Mouse (Mus musculus) liver, adult 2 months (tissue): ENCODE measurements around the gene Psmb10.

Source experiments
- CTCF ChIP-seq: fragments of 200-500 bp; IDR thresholded peaks from 2 replicates; pipeline ENCODE4 v1.5.1; 2011; ENCODE audit warnings: low read depth, low read length, control low read depth
- POLR2A ChIP-seq: fragments of 200-500 bp; IDR thresholded peaks from 2 replicates; pipeline ENCODE4 v1.6.1; 2011; ENCODE audit warnings: low read length, control low read depth; ENCODE audit not compliant: insufficient read depth; ENCODE audit errors: extremely low read depth

DNA sequence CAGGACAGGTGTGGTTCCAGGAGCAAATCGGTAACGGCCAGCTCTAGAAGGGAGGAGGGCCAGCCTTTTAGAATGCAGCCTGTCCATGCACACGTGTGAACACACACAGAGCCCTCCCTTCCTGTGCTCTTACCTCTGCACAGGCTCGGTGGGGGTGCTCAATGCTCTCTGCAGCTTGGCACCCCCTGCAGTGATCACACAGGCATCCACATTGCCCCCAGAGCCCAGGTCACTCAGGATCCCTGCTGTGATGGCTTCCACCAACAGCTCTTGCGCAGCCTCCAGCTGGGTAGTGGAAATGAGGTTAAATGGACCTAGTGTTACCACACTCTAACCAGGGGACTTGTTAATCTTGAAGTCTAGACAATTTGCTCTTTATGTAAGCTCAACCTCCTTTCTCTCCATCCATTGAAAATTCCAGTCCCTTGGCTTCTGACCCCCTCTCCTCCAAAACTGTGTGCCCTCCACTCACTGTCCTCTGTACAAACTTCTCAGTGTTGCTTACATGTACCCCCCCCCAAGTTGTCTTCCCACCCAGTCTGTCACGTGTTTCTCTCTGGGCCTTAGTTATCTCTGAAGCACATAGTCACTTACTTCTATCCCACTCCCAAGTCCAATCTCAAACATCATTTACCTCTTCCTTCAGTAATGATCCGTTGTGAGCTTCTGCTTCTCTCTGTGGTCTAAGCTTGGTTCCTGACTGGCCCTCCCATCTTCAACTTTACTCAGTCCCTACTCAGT lies 2.2 kb downstream of the Psmb10 start:
- TF ChIP-seq CTCF (no peak), POLR2A (no peak)
